Mouse (Mus musculus) C2C12 (cell line): ENCODE results near the gene Ly6g.
"Not testable (repeated sequence)": the region's sequence is repeated elsewhere in the genome, so short reads cannot be mapped to it uniquely, and the experiment has no call there.

ENCODE experiments used
- CEBPB ChIP-seq: IDR thresholded peaks from one replicate; pipeline ENCODE4 v1.6.1; 2011; ENCODE audit warnings: low read depth, mild to moderate bottlenecking, control low read depth, moderate library complexity
- CTCF ChIP-seq: IDR thresholded peaks from one replicate; pipeline ENCODE4 v1.5.1; 2011; ENCODE audit not compliant: control insufficient read depth, insufficient read depth, insufficient read length
- MAX ChIP-seq: IDR thresholded peaks from one replicate; pipeline ENCODE4 v1.6.1; 2011; ENCODE audit warnings: mild to moderate bottlenecking, control low read depth
- MYOD1 ChIP-seq: IDR thresholded peaks from one replicate; pipeline ENCODE4 v1.6.1; 2011; ENCODE audit warnings: low read depth; ENCODE audit not compliant: control insufficient read depth, insufficient read length
- MYOG ChIP-seq: IDR thresholded peaks from one replicate; pipeline ENCODE4 v1.6.1; 2011; ENCODE audit not compliant: control insufficient read depth, insufficient read length; ENCODE audit errors: extremely low read depth
- USF1 ChIP-seq: IDR thresholded peaks from one replicate; pipeline ENCODE4 v1.6.1; 2011; ENCODE audit warnings: low read depth, mild to moderate bottlenecking, control low read depth, moderate library complexity

- not testable (repeated sequence) for TF ChIP-seq MAX, CTCF, MYOD1, USF1, MYOG, CEBPB
Measured at GRCm38 (mm10) chr15:75132346-75132745, 22.7 kb upstream of the Ly6g start.
